Mouse (Mus musculus): ENCODE measurements around the gene Erp44.

Erp44 gene

GRCm38 (mm10) chr4:48226800-48227199 is 52.6 kb downstream of the Erp44 start:
- DNase-seq, result no peak

DNA sequence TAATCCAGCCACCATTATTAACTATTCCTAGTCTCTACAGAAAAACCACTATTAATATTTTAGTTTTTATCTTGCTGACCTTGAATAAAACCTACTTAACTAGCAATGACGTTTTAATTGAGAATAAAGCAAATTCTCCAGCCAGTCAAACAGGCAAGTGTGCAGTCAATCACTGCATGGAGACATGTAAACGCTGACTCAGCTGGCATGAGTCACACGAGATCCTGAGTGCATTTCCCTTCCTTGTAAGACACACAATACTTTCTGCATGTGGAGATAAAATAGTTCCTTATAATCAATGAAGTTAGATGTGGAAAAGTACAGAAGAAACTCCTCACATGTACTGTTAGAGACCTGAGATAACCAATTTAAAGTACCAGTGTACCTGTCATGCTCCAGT is 53.8 kb downstream of the Erp44 start:
- no peak for DNase-seq

GRCm38 (mm10) chr4:48225173-48225572 is 54.2 kb downstream of the Erp44 start:
- DNase-seq, result peak in 1 of 2 experiments; percentile 19

DNA sequence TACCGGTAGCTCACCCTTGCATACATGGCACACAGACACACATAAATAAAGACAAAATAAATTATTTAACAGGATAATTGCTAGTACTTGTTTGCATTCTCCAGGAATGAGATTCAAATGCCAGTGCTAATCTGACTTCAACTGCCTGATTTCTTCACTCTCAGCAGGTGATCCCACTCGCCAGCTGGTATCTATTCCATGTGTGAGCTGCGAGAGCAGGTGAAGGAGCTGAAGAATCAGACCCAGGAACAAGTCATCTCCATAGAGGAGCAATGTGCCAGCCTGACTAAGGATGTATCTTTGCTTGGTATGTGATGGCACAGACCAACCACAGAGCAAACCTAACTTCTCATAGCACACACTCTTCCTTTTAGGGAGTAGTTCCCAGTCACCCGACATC is 75.8 kb downstream of the Erp44 start:
- no peak for DNase-seq

DNA sequence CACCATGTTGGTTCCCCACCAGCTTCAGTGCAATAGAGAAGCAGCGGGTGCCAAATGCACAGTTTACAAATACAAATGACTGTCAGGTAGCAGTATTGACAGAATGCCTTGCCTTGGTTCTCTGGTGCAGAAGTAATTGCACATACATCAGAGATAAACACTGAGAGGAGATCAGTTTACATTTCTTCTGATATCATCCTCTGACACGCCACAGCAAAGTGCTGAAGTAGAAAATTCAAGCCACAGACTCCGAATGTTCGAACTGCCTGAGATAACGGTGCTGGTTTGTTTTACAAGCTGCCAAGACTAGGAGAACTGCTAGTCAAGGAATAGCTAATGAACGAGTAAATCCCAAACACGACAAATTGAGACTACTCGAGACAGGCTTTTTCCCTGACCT is 80.9 kb downstream of the Erp44 start:
- no peak for DNase-seq

DNA sequence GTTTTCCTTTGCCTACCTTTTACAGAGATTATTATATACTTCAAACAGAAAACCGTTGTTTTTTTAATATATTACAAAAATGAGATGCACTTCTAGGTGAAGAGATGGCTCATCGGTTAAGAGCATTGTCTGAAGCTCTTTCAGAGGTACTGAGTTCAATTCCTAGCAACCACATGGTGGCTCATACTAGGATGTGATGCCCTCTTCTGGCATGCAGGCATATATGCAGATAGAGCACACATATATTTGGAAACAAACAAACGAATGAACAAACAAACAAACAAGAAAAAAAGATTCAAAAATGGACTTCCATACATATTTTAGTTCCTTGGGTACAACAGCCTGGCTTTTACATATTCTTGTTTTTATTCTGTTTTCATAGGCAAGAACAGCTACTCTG is 81.4 kb downstream of the Erp44 start:
- DNase-seq, result no peak

DNA sequence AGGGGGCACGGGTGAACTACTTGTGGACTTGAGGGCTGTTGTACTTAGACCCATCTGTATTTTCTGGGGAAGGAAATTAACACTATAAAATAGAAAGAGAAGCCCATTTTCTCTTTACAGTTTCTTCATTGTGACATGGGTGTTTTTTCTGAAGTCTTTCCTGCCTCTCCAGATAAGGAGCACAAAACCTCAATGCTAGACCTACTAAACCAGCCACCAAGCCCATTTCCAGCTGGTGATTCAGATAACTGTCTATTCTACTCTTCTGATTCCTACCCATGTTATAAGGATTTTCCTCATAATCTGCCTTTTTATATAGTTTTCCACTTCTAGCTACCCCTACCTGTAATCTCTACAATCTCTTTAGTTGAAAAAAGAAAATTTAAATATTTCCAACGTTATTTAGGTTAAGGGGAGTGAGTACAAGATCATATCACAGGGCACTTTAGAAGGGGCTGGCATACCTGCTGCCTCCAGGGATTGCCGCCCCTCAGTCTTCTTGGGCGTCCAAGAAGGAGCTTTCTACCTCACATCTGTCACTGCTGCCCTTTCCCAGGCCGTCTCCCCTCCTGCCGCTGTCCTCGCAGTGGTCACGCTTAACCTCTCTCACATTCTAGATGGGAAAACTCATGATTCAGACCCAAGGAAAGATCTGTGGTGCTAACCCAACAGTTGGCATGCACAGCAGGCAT is 97.1 kb downstream of the Erp44 start:
- DNase-seq, result no peak

DNA sequence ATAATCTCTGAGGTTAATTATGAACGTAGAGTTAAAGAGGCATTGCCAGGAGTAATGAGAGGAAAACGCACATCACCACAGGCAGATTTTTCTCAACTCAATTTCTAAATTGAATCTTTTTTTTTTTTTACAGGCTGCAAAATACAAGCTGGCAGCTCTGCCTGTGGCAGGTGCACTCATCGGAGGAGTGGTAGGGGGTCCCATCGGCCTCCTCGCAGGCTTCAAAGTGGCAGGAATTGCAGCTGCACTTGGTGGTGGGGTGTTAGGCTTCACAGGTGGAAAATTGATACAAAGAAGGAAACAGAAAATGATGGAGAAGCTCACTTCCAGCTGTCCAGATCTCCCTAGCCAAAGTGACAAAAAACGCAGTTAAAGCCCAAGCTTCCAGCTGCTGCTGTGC is 98.0 kb downstream of the Erp44 start:
- DNase-seq, result no peak

DNA sequence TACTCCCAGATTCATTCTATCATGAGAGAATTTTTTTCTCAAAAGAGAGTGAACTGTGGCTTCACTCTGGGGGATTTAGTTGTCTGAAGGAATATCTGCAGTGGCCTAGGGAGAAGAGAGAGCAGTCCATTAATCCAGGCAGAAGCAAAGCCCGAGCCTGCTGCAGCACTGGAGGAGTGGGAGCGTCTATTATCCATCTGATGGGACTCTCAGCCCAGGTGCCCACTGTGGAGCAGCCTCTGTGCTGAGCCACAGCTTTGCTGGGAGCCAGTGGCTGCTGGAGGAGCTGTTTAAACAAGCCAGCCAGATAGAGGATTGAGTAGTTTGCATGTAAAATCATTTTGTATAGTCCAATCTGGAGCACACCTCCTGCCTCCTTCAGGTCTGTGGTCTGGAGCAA is 98.4 kb downstream of the Erp44 start:
- DNase-seq, result no peak

GRCm38 (mm10) chr4:48175666-48176065 is 103.7 kb downstream of the Erp44 start:
- no peak for DNase-seq

DNA sequence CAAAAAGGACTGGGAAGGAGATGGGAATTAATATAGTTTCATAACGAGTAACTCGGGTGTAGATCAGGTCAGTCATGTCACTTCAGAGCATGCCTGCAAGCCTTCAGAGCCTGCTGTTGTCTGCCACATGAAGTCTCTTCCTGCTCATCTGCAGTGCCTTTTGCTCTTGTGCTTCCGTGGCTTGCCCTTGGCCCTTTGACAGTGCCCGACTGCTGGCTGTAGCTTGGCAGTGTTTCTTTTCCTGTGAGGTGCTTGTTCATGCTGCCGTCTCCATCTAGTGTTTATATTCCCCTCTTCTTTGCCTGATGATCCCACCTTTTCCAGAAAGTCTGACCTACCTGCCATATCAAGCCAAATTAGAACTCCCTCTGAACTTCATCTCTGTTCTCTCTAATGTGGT is 115.5 kb downstream of the Erp44 start:
- DNase-seq, result no peak

DNA sequence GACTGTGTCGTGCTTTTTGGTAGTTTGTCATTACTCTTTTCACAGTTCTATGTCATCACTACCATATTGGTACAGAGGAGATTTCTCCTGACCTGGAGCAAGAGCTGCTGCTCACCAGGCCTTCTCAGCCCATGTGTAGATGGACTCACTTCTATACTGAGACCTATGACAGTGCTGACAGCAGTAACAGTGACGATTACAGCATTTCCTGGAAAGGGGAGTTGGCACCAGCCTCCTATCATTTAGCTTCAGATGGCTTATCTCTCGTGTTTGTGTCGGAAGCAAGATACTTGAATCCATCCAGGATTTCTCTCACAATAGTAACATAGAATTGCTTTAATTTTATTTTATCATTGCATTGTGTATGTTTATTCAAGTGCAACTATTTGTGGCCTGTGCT is 119.0 kb downstream of the Erp44 start:
- DNase-seq, result no peak

DNA sequence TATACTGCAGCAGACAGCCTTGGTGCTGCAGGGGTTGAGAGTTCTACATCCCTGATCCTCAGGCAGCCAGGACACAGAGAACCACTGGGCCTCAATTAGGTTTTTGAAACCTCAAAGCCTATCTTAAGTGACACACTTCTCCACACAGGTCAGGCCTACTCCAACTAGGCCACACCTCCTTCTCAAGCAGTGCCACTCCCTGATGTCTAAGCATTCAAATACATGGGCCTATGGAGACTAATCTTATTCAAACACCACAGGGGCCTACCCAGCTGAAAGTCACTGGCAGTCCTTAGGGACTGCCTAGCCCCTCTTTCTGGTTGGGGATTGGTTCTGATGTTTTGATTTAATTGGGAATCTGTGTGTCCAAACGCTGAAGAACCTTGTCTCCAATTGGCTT is 123.5 kb downstream of the Erp44 start:
- DNase-seq, result no peak

DNA sequence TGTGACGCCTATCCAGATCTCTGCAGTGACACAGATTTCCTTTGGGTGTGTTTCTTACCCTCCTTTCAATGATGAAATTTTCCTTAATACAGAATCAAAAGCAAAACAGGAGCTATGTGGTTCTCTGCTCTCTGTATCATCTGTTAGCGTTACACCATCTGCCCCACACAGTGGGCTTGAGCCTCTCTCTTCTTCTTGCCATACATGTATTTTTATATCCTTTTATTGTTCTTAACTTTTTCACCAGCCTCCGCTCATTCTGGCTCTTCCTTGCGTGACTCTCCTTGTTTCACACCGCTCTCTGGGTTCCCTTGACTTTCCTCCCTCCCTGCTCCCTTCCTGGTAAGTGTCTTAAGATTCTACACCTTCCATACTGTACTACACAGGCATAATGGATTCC is 126.1 kb downstream of the Erp44 start:
- DNase-seq, result no peak

DNA sequence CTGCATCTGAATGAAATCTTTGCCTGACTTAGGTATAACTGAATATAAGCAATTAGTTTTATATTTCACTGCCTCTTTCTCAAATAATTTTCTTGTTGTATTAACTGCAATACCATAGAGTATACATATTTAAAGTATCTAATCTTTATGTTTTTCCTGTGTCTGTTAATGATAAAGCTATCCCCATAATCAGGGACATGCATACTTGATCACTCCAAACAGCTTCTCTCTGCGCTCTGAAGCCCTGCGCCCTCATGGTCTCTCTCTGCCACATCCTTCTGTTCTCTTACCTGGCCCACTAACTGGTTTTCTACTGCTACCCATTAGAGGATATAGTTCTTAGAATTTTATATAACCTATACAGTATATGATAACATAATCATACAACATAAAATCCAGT is 129.9 kb downstream of the Erp44 start:
- no peak for DNase-seq

Measured in thymus, postnatal 36 days (tissue).